Mouse (Mus musculus) urinary bladder, postnatal 10 days (tissue): ENCODE measurements around the gene Ralgps1.

Source experiments
- DNase-seq: peaks from one replicate; pipeline ENCODE4 v3.0.0; 2022; ENCODE audit warnings: low spot score

Ralgps1 gene

DNA sequence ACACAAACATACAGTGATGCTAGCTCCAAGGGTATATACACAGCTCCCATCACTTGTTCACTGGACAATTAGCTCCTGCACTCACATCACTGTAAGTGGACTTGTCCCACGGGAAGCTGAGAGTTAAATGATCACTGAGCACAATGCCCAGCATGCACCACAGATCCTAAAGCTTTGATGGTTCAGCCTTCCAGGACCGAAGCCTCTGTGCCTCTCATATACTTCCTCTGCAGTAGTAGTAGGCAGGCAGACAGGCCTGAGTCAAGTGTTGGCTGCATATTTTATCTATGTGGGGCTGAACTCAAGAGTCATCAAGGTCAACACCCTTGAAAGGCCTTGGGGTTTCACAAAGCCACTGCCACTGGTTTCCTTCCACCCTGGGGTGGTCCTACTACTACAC, 49.6 kb downstream of the Ralgps1 start:
- DNase-seq = no peak

DNA sequence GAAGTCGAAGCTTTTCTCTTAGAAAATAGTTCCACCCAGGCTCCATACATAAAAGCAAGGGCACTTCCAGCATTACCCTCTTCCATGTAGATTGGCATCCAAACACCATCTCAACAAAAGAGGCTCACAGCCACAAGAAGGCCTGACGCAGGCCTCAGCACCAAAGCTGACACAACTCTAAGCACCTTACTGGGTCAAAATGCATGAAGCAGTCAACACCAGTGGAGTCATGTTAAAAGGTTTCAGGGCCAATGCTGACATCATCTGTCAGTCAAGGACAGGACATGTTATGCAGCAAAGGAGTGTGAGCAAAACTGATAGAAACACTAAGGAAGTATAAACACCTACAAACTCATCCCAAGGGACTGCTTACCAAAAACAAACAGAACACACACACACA, 50.3 kb downstream of the Ralgps1 start:
- no peak for DNase-seq

DNA sequence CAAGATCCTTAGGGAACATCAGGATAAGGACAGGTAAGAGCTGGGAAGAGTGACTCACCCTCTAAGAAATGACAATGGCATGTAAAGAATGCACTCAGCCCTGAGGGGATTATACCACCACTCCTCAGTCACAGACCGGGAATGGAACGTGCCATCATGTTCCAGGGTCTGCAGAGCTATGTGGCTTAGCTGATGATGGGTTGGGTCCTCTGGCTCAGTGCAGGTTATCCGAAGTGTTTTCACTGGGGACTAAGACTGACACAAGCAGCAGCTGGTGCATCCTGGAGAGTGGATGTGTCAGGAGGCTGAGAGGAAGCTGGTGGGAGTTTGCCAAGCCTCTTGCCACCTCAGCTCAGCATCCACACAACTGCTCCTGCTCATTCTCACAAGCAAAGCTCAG, 50.7 kb downstream of the Ralgps1 start:
- DNase-seq = no peak

DNA sequence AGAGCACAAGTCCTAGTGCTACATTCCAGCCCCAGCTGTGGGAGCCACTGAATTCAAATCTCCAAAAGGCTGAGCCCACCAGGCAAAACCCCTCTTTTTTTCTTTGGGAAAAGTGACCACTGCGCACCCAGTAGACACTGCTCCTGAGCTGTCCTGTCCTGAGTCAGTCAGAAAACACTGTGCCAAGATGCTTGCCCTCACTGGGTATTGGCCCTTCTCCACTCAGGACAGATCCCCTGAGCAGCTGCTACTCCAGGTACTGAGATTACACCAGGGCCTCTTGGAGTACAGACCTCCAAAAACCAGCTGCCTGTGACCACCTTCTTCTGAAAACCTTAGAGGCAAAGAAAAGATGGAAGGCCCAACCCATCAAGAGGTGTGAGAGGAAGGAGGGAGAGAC, 51.4 kb downstream of the Ralgps1 start:
- DNase-seq = no peak

DNA sequence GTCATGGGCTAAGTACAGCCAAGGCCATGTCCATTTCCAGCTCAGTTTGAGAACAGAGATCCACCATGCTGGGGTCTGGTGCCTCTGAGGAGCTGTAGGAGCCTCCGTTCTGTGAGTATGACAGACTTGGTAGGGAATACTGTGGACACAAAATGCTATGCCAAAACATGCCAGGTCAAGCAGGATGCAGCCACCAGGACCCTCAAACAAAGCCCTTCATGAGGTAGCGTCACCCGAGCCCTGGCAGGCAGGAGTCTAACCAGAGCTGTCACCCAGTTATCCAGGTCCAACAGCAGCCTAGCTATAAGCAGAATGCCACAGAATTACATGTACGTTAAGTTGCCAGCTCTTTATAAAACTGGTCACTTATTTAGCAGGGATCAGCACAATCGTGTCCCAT, 51.8 kb downstream of the Ralgps1 start:
- DNase-seq = no peak

DNA sequence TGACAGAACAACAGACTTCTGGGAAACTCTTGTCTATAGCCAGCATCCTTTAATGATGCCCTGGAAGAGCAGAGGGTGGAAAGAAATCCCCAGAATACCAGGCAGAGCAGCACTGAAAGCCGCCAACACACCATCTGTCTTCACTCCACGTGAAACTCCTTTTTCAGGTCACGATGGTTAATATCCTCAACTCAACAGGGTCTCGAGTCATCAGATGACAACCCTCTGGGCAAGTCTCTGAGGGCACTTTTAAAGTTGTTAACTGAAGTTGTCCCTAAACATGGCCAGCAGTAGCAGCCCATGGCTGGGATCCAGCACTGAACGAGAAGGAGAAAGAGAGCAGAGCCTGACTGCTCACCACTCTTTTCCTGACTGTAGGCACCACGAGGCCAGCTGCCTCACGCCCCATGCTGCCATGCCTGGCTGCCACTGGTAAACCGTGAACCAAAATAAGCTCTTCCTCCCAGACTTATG, 52.8 kb downstream of the Ralgps1 start:
- no peak for DNase-seq

DNA sequence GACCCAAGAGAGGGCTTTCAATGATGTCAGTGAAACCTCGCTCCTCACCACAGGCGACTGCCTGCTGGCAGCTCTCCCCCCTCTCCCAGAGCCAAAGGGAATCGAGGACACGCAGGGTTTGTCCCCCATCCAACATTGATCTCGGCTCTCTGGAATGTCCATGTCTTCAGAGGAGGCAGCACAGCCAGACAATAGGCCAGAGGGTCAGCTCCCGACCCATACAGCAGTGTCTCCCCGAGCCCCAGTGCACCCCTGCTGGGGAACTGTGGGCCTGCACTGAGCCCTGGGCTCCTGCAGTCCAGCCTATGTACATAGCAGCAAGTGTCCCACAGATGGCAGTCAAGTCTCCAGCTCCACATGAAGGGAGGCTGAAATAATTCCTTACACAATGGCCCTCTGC, 54.8 kb downstream of the Ralgps1 start:
- peak; percentile 29 for DNase-seq

DNA sequence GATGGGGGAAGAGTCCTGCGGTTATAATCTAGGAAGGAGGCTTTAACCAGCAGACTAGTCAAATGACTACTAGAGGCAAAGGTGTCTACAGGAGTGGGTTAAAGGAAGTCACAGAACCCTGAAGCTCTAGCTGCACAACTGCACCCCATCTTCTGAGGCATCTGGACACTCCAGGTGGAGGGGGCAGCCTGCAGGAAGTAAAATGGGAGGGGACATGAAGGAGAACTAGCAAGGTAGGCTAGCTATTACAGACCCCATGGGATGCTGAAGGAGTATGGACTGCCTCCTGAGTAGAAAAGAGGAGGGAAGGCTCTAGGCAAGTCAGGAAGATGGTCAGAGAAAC, 55.3 kb downstream of the Ralgps1 start:
- no peak for DNase-seq

DNA sequence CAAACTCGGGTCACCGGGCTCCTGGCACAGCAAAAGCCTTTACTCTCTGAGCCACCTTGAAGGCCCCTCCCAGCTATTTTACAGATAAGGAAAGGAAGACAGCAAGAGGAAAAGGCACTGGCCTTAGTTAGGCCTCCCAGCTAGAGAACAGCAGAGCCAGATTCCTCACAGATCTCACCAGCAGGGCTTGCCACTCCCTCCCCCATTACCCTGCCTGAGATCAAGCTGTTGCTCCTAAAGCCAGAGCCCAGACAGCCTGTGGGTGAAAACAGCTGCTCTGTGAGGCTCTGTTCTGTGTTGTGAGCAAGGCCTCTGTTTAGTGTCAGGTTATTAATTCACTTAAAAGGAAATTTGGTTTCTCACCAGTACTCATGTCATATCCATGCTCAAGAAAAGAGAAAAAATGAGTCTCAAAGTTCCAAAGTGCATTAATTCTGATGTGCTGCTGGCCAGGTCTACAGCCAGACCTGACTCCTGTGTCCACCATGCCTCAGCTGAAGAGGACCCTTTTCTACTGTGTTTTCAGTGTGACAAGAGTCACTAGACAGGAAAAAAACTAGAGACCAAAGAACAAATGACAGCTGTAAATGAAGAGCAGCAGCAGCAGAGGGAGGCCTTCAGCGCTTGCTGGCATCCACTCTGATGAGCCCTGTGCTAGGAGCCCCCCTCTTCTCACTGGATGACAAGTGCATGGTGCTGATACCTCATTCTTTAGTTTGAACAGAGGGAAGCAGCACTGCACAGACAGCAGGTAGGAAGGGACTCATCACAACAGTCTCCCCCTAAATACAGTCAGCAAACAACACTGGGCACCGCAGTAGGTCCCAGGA, 55.8 kb downstream of the Ralgps1 start:
- DNase-seq = no peak

DNA sequence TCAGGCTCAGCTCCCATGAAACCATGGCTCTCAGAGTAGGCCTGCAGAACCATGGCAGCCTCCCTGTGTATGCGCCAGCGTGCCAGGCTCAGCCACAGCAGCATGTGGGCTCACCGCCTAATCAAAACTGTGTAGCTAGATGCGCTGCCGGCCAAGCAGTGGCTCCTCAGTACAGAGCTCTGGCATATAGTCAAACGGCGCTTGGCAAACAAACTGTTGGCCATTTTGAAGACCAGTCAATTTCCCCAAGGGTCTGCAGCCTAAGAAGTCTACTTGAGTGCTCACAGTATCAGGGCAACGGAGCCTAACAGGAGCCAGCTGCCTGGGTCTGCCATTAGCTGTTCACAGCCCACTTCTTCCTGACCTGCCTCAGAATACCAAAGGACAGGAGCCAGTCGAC, 61.9 kb downstream of the Ralgps1 start:
- DNase-seq = no peak

DNA sequence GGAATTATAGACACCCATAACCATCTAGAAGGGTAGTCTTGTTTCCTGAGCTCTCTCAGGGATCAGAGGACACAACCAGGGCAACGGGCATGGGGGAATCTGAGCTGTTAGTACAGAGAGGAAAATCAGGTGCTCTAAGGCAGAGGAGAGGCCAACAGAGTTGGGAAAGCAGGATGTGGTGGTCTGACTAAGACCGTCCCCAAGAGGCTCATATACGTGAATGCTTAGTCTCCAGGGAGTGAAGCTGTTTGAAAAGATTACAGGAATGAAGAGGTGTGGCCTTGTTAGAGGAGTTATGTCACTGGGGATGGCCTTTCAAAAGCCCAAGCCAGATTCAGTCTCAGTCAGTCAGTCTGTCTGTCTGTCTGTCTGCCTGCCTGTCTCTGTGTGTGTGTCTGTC, 64.7 kb downstream of the Ralgps1 start:
- no peak for DNase-seq

DNA sequence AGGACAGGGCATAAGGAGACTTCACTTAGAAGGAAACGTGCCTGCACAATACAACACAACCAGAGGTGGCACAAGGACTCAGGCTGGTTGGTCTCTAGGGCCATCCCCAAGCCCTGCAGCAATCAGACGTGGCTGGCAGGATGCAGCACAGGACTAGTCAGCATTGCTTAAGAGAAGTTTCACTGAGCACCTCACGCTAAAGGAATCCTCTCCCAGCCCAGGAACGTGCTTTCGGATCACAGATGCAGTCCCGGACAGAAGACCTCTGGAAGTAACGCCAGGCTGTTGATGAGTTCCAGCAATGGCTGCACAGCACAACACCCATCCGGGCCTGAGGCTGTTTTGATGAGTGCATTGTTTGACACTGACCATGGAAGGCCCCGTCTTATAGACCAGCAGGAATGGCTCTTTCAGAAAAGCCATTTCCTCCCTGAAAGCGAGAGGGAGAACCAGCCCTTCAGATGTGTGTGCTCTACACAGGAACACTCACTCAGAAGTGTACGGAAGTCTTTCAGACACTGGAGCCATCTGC, 67.8 kb downstream of the Ralgps1 start:
- no peak for DNase-seq

DNA sequence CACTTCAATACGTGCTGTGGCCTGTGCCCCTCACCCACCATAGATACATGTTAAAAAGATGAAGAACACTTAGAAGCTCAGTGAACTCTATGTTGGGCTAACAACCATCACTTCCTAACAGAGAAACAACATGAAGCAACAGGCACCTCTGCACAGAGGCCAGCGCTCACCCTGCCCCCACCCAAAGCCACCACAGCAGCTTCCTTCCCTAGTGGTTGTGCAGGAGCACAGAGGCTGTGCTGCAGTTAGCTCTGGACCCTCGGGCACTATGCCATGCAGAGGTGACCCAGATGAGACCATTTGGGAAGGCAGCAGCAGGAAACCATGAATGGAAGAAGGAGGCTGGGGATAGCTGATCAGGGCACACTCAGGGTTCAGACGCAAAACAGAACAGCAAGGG, 68.5 kb downstream of the Ralgps1 start:
- no peak for DNase-seq

DNA sequence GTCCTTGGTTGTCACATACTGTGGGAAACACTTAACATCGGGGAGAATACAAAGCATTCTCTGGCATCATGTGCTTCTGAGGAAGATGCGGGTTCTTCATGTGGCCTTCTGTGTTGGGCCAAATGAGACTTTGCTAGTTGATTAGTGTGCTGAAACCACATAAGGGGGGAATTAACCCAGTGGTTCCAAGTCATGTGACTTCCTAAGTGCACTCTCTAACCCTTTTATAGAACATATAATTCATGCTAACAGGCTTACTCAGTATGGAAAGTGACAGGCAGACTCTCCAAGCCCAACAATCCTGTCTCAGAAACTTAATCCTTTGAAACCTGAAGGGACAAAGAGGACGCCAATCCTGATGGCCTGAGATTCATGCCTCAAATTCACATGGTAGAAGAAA, 68.9 kb downstream of the Ralgps1 start:
- no peak for DNase-seq

DNA sequence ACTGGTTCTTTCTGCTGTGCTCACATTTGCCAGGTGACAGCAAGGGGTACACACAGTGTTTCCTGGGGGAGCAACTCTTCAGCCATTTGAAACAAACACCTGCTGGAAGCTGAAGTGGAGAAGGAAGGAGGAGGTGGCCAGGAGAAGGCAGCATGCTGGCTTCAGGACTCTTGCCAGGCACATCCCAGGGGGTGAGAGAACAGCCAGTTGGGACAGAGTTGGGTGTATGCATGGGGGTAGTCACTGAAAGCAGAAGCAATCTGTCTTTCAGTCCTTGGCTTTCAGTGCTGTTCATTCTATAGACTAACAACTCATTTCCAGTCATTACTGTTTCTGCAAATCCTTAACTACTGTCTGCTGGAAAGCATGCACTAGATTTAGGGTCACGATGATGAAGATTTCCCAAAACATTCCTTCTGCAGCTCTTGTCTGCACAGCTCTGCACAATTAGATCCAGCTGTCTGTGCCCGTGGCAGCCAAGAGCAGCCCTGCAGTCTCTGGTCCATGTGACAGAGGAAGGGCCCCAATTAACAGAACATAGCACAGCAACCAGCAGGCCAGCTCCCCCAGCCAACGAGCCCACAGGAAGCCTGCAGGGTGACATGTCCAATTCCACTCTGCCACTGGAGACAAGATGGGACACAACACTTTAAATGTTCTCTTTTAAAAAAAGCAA, 70.8 kb downstream of the Ralgps1 start:
- no peak for DNase-seq

DNA sequence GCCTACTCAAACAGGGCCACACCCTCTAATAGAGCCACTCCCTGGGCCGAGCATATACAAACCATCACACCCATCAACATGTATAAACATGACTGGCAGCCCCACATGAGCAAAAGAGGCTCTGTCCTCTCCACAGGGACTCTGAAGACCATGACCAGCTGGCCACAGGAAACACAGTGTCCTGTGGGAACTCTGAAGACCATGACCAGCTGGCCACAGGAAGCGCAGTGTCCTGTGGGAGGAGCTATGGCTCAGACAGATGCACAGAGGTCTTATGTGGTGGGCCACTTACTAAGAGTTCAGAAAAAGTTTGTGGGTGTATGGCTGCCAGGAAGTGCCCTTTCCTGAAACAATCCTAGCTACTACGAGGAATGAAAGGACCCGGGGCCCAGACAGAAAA, 72.4 kb downstream of the Ralgps1 start:
- no peak for DNase-seq

DNA sequence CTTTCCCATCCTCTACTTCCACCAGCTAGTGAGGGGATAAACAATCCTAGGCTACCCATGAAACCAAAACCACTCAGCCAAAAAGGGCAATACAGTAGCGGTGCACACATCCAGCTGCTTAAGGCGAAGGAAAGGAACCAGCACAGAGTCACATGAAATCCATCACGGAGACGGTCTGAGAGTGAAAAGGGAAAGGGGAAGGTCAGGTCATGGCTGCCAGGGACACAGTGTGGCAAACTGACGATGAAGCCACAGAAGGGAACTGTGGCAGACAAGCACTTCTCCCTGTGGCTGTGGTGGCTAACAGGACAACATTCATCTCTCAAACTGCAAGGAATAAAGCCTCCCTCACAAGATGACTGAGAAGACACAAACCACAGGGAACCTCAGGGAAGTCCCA, 76.2 kb downstream of the Ralgps1 start:
- DNase-seq = no peak

DNA sequence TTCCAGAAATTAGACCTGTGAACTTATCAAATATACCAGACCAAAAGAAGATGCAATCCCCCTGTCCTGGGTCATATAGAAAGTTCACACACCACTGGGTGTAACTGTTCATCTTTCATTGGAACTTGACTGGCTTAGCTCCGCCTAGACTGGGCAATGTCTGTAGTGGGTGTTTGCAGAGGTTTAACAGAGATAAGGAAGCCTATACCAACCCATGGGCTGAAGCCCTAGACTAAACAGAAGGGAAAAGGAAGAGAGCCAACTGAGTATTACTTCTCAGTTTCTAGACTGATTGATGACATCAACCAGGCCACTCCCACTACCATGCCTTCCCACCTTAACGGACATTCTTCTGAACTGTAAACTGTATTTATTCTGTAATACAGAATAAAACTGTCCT, 79.2 kb downstream of the Ralgps1 start:
- DNase-seq = no peak

DNA sequence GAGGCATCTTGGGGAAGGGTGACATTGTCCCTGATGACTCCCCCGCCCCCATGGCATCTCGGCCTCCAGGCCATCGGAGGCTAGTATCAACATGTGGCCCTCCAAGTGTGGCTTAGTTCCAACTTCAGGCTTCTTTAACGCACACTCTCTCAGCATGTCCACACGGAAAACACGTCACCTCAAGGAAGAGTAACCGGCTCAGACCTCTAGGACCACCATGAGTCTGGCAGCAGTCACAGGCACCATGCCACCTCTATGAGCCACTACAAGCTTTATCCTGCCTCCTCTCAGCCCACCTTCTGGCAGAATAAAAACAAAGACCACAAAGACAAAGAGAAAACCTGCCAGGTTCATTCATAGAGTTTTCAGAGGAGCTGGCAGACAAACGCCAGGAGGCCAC, 80.8 kb downstream of the Ralgps1 start:
- DNase-seq = no peak

DNA sequence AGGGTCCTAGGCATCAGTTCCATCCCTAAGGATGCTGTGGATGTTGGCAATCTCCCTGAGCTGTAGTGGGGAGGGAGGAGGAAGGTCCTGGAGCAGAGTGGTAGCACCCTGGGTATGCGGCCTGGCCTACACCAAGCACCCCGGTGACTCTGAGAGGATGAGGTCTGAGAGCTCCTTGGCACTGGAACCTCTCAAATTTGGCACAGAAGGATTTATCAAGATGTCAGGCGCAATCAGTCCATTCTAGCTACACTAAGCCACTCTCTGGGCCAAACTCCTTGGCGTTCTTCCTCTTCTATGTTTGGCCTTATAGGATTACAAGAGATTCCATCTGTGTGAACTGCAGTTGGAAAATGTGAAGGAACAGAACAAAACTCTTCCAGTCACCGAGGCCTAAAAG, 82.4 kb downstream of the Ralgps1 start:
- DNase-seq = no peak

DNA sequence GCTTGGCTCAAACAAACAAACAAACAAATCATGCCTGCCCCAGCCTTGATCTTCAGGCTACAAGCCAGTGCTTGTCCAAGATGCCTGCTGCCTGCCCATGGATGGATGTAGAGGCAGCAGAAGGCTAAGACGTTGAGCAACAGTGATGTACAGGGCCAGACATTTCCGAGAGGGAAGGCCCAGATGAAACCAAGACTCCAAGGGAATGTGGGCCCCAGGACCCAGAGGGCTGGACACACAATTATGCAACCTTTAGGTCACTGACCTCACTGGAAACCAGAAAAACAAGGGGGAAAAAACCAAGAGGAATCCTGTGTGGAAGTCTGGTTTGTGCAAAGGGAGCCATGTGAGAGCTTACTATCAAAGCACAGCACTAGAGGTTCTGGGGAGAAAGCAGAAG, 87.6 kb downstream of the Ralgps1 start:
- no peak for DNase-seq

DNA sequence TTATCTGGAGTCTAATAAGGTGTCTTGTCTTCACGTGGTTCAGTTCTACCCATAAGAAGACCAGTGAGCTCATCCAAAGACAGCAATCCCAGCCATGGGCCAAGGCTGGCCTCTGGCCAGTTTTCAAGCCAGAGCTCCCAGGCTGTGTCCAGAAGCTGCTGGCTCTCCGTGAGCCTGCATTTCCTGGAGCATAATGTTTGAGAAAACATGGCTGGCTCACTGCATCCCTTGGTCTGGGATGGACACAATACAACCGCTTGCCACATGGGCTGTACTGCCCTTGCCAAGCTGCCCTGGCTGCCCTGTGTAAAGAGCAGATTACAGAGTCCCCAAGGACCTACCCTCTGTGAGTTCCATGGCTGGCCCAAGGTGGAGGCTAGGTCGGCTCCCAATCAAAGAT, 88.4 kb downstream of the Ralgps1 start:
- DNase-seq = no peak

DNA sequence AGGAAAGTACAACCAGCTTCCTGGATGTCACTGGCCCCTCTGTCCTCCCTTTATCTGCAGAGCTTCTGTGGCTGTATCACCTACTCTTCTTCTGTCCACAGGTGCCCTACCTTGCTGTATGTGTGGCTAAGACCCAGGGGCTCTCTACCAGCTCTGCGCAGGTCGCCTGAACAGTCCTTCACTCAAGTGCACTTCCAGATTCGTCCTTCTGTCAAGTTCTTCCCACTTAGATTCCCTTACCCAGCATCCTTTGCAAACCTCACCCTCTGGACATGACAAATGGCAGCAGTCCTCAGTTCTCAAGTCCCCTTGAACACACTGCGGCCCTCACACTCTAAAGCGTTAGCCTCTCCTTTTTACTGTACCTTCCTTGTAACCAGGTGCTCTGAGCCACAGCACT, 89.5 kb downstream of the Ralgps1 start:
- no peak for DNase-seq

DNA sequence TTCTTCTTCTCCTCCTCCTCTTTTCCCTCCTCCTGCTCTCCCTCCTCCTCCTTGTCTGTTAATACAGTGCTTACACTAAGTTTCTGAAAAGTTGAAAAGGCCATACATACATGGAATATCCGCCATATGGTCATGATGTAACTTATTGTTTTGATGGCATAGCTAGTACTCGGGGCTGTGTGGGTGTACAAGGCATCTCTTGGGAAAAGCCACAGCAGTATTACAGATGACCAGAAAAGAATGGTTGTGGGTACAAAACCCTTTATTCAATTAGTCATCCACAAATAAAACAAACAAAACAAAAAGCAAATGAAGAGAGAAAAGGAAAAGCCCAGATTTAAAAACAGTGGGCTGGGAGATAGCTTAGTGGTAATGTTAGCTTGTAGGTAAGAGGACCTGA, 90.8 kb downstream of the Ralgps1 start:
- DNase-seq = no peak
